Mouse (Mus musculus) spleen, adult 2 months (tissue): ENCODE measurements around the gene Mcoln2. TPM values are rescaled to one million over a fixed set of nuclear protein-coding genes. Genes with fewer than 3 reads are reported as not detected.

ENCODE experiments used
- DNase-seq, 2 experiments: peaks; one replicate each; pipeline versions ENCODE4 v3.0.0 to v3.0.0-alpha.2; 2012 to 2021; ENCODE audit warnings: low spot score in 2 of 2, low read depth in 1 of 2
- H3K27ac ChIP-seq: fragments of 200-500 bp; 2 replicates; pipeline ENCODE4 v1.5.1; 2012; ENCODE audit warnings: low read length, inconsistent platforms; ENCODE audit not compliant: insufficient read depth
- H3K27me3 ChIP-seq: fragments of 200-500 bp; 2 replicates; pipeline ENCODE4 v1.6.1; 2012; ENCODE audit warnings: mild to moderate bottlenecking, moderate library complexity, low read length, inconsistent platforms; ENCODE audit not compliant: control insufficient read depth, insufficient read depth
- H3K36me3 ChIP-seq: fragments of 200-500 bp; 2 replicates; pipeline ENCODE4 v1.6.1; 2012; ENCODE audit warnings: mild to moderate bottlenecking, low read length, inconsistent platforms; ENCODE audit not compliant: control insufficient read depth, insufficient read depth
- H3K4me1 ChIP-seq: fragments of 200-500 bp; 2 replicates; pipeline ENCODE4 v1.6.1; 2011; ENCODE audit warnings: inconsistent platforms; ENCODE audit not compliant: control insufficient read depth, insufficient read depth, insufficient read length
- H3K4me3 ChIP-seq: fragments of 200-500 bp; 2 replicates; pipeline ENCODE4 v1.5.1; 2011; ENCODE audit warnings: mild to moderate bottlenecking, inconsistent platforms; ENCODE audit not compliant: insufficient read depth, insufficient read length; ENCODE audit errors: extremely low read depth
- CTCF ChIP-seq: fragments of 200-500 bp; IDR thresholded peaks from 2 replicates; pipeline ENCODE4 v1.5.1; 2011; ENCODE audit warnings: mild to moderate bottlenecking, inconsistent platforms; ENCODE audit not compliant: insufficient read depth, insufficient read length, insufficient replicate concordance; ENCODE audit errors: extremely low read depth
- POLR2A ChIP-seq: fragments of 200-500 bp; IDR thresholded peaks from 2 replicates; pipeline ENCODE4 v1.6.1; 2011; ENCODE audit warnings: low read depth, low read length, inconsistent platforms
- WGBS: fragments of 180-500 bp; shearing (Covaris S2); methylation state at CpG from one replicate; pipeline ENCODE4 v1.1.7; 2018; 5-methylcytosine and 5-hydroxymethylcytosine counted together
- polyA plus RNA-seq: library from polyadenylated mRNA; depleted of rRNA; stranded (reverse); fragments of >200 nt; gene quantifications from 2 replicates; pipeline ENCODE4 v1.2.3, GENCODE M21; 2012; rRNA removed

The Mcoln2 gene
- polyA plus RNA-seq, 1 experiment = 8.2 TPM

GRCm38 (mm10) chr3:146233741-146234140 lies 84.1 kb downstream of the Mcoln2 start:
- WGBS = 67% methylated on average over 4 of the region's 4 CpGs
- no peak for DNase-seq
- Histone ChIP-seq H3K4me3 (no peak overlapping the region), H3K4me1 (no peaks in the 10 kb centered on the region), H3K27me3 (no peaks in the 10 kb centered on the region), H3K36me3 (no peaks in the 10 kb centered on the region), H3K27ac (no peak overlapping the region)
- TF ChIP-seq POLR2A (no peak), CTCF (no peak)

DNA sequence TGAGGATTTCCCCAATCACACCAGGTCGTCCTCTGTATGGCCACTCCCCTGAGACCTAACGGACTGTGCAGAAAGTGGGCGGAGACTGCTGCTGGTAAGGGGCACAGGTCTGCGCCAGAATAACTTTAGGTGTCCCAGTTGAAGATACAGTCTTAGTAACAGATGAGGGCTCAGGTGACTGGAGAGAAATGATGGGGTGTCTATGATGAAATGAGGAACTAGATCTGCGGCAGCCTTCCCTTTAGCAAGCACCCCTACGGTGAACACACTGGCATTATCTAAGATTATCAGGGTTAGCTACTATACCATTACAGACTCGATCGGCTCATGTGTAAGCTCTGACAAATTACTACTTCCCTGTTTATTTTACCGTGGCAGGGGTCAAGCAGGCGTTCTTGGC lies 84.9 kb downstream of the Mcoln2 start:
- DNase-seq = no peak
- Histone ChIP-seq H3K4me1 (no peaks in the 10 kb centered on the region), H3K36me3 (no peaks in the 10 kb centered on the region), H3K27me3 (no peaks in the 10 kb centered on the region), H3K27ac (no peak overlapping the region), H3K4me3 (no peak overlapping the region)
- 59% methylated on average over 10 of the region's 10 CpGs for WGBS
- TF ChIP-seq CTCF (no peak), POLR2A (no peak)

GRCm38 (mm10) chr3:146236280-146236679 lies 86.6 kb downstream of the Mcoln2 start:
- DNase-seq = no peak
- WGBS = 80% methylated on average over 8 of the region's 8 CpGs
- no peaks in the 10 kb centered on the region for H3K27me3 ChIP-seq

DNA sequence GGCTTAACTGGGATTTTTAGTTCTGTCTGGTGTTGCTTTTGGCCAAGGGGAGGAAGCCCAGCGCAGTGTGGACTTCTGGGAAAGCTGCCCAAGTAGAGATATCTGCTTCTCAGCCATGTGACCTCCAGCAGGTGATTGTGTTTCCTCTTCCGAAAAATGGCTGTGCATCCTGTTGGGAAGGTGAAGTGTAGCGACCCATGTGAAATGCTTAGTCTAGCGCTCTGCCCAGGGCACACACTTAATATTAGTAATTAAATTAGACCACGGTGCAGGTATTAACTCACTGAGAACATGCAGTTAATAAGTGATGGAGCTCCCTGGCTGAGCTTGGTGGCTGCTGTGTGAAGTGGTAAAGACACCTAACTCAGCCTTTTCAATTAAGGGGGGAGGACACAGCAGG lies 88.0 kb downstream of the Mcoln2 start:
- WGBS = 91% methylated on average over 5 of the region's 5 CpGs
- no peaks in the 10 kb centered on the region for H3K27me3 ChIP-seq
- H3K27ac ChIP-seq = no peak overlapping the region
- H3K36me3 ChIP-seq = no peaks in the 10 kb centered on the region
- no peak overlapping the region for H3K4me3 ChIP-seq
- H3K4me1 ChIP-seq = no peaks in the 10 kb centered on the region
- no peak for TF ChIP-seq POLR2A
- TF ChIP-seq CTCF = no peak
- no peak for DNase-seq

More at GRCm38 (mm10) chr3:146236280-146236679, 86.6 kb downstream of the Mcoln2 start:
- Histone ChIP-seq H3K36me3 (no peaks in the 10 kb centered on the region), H3K27ac (no peak overlapping the region), H3K4me3 (no peak overlapping the region), H3K4me1 (no peaks in the 10 kb centered on the region)
- TF ChIP-seq POLR2A = no peak
- TF ChIP-seq CTCF = no peak

GRCm38 (mm10) chr3:146244630-146245029 lies 95.0 kb downstream of the Mcoln2 start:
- TF ChIP-seq CTCF (no peak), POLR2A (no peak)
- Histone ChIP-seq H3K36me3 (no peaks in the 10 kb centered on the region), H3K4me3 (no peak overlapping the region), H3K27ac (no peak overlapping the region), H3K27me3 (no peaks in the 10 kb centered on the region), H3K4me1 (no peaks in the 10 kb centered on the region)
- no peak for DNase-seq
- 83% methylated on average over 1 of the region's 1 CpGs for WGBS

Other genes with a start within 250 kb of the Mcoln2 start
- gene Bcl10, start 227.0 kb upstream of the Mcoln2 start, polyA plus RNA-seq = 11.4 and 11.7 TPM in 2 replicates
- 9.0 and 14.8 TPM in 2 replicates for gene 2410004B18Rik, start 211.8 kb upstream of the Mcoln2 start, polyA plus RNA-seq
- 0.57 and 0.67 TPM in 2 replicates for gene Syde2, start 162.0 kb upstream of the Mcoln2 start, polyA plus RNA-seq
- not detected in 2 replicates for gene Wdr63, start 41.7 kb upstream of the Mcoln2 start, polyA plus RNA-seq
- gene Mcoln3, start 32.4 kb upstream of the Mcoln2 start, polyA plus RNA-seq = 3.2 and 4.1 TPM in 2 replicates
- 0.57 and 1.2 TPM in 2 replicates for gene Lpar3, start 71.1 kb downstream of the Mcoln2 start, polyA plus RNA-seq